9 mouse cellular contexts compared by ENCODE assay signal in the genomic region with DNA sequence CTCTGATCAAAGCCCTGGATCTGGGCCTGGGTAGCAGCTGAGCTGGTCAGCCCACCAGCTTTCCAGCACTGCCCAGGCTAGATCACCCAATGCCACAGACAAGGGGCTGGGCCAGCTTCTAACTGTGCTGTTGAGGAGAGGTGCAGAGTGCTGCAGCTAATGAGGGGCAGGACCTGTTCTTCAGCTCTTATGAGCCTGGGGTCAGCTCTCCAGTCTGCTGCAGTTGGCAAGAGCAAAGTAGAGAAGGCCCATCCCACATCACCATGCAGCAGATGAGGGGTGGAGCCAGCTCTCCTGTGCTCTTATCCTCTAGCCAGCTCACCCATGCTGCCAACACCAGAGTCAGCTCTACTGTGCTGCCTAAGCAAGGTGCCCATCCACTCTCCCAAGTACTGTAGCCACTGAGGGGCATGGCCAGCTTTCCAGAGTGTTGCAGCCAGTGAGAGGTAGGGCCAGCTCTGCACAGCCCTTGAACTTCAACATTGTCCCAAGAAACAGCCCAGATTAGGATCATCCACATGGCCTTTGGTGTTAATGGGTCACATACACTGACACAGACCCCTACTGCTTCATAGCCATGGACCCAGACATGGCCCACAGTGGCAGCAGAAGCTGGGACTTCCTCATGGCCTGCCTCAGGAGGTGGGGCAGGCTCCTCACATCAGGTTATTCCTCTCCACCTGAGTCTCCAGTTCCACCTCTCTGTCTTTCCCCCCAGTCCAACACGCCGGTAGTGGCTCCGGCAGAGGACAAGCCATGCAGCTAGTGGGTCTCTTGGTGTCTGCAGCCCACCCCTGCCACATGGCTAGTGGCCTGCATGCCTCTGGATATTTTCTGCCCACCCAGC. TPM values are rescaled to one million over a fixed set of nuclear protein-coding genes. Genes with fewer than 3 reads are reported as not detected.
DNase-seq lines count a peak whose midpoint lies in the region; ATAC-seq lines count a peak whose summit lies in the region.
"Had no signal": no experiment of that assay in that cellular context is flagged by ENCODE, and none has a peak within 500 bp of the region (broad histone marks: within the 10 kb centered on the region; RNA-seq: fewer than 3 reads in every experiment).

No protein-coding gene starts in this region.

- H3K4me3 ChIP-seq in intestine, embryonic 15.5 days (replicated peaks): no peak overlapping the region
- H3K4me3 ChIP-seq in midbrain, embryonic 11.5 days (ENCODE audit: low read depth, low read length): no peak overlapping the region
- H3K4me3 ChIP-seq: embryonic facial prominence, embryonic 15.5 days had no signal

- ATAC-seq in cerebellum, adult (ENCODE audit: insufficient number of reproducible peaks, low FRiP score, low TSS enrichment): peak; percentile 33; the same call in 1 of the 2 replicates
- peak; percentile 75 for ATAC-seq in intestine, embryonic 15.5 days
- 0 out of 2 replicates have a peak, but pooled peaks have one; percentile 19 for ATAC-seq in midbrain, embryonic 11.5 days (ENCODE audit: low FRiP score)

- no peak for DNase-seq in cerebellum, adult 8-10 months
- peak; percentile 15 for DNase-seq in kidney, adult 11 months
- no peak for DNase-seq in kidney, postnatal 14 days
- DNase-seq in midbrain, embryonic 11.5 days (ENCODE audit: low spot score, missing footprints): peak; percentile 72
- no peak for DNase-seq in gastrocnemius, postnatal 25 days
- no peak for DNase-seq in lung, postnatal 14 days

- H3K9ac ChIP-seq in intestine, embryonic 15.5 days: no peak overlapping the region
- no peak overlapping the region for H3K9ac ChIP-seq in midbrain, embryonic 11.5 days (ENCODE audit: low read length)
- H3K9ac ChIP-seq: embryonic facial prominence, embryonic 15.5 days had no signal

- peak overlapping the region; percentile 7; the same call in 1 of the 2 replicates for H3K4me2 ChIP-seq in intestine, embryonic 15.5 days (replicated peaks)
- H3K4me2 ChIP-seq in midbrain, embryonic 11.5 days: no peak overlapping the region
- H3K4me2 ChIP-seq: embryonic facial prominence, embryonic 15.5 days had no signal

- H3K4me1 ChIP-seq in intestine, embryonic 15.5 days (replicated peaks): peaks cover 32% of the 10 kb centered on the region
- H3K4me1 ChIP-seq in midbrain, embryonic 11.5 days (ENCODE audit: control insufficient read depth, insufficient read depth, low read length): no peaks in the 10 kb centered on the region

- H3K27me3 ChIP-seq in intestine, embryonic 15.5 days (replicated peaks): no peaks in the 10 kb centered on the region
- H3K27me3 ChIP-seq in midbrain, embryonic 11.5 days (ENCODE audit: control insufficient read depth, insufficient read depth, low read length): no peaks in the 10 kb centered on the region
- H3K27me3 ChIP-seq: embryonic facial prominence, embryonic 15.5 days had no signal

- 49% methylated on average over 3 of the region's 3 CpGs for WGBS in intestine, embryonic 15.5 days
- WGBS in midbrain, embryonic 11.5 days: 98% methylated on average over 3 of the region's 3 CpGs

- H3K36me3 ChIP-seq in intestine, embryonic 15.5 days: no peaks in the 10 kb centered on the region
- no peaks in the 10 kb centered on the region for H3K36me3 ChIP-seq in midbrain, embryonic 11.5 days (ENCODE audit: control insufficient read depth, insufficient read depth, low read length)

- H3K9me3 ChIP-seq in intestine, embryonic 15.5 days: no peaks in the 10 kb centered on the region
- no peaks in the 10 kb centered on the region for H3K9me3 ChIP-seq in midbrain, embryonic 11.5 days (ENCODE audit: control insufficient read depth, low read length)
- H3K9me3 ChIP-seq: embryonic facial prominence, embryonic 15.5 days had no signal

- peak overlapping the region; percentile 79 for H3K27ac ChIP-seq in intestine, embryonic 15.5 days
- no peak overlapping the region for H3K27ac ChIP-seq in midbrain, embryonic 11.5 days (ENCODE audit: low read depth, low read length)
- H3K27ac ChIP-seq: embryonic facial prominence, embryonic 15.5 days had no signal

RNA-seq across cellular contexts. Expression of gene Akap11, which starts 10.8 kb away (rescaled TPM):
- polyA plus RNA-seq in intestine, embryonic 15.5 days (2015; fragmentation: Nextera tagmentation; extraction: Ambion mirVana): 16.4 and 17.7 TPM in 2 replicates
- 17.6 and 22.4 TPM in 2 replicates for polyA plus RNA-seq in midbrain, embryonic 11.5 days (2014; fragmentation: Nextera tagmentation; extraction: Ambion mirVana)
- total RNA-seq in gastrocnemius, postnatal 25 days (2021): 10 to 100 TPM in 1 of 2 experiments, 1 to 10 TPM in 1; 10.0 to 15.6 TPM

Comparison
In these comparisons a context has a peak if more than half of its experiments do, and no peak if none do; other contexts are left out.
1. DNase-seq: peak in kidney, adult 11 months (single experiment) and midbrain, embryonic 11.5 days (single experiment); none in cerebellum, adult 8-10 months (single experiment), kidney, postnatal 14 days (single experiment), gastrocnemius, postnatal 25 days (single experiment) and lung, postnatal 14 days (single experiment).
2. ATAC-seq: peak in every context shown above with its lines; median percentile 75 in intestine, embryonic 15.5 days; 33 in cerebellum, adult; 19 in midbrain, embryonic 11.5 days.